Mouse (Mus musculus): ENCODE data around the gene Dnajb4. TPM values are rescaled to one million over a fixed set of nuclear protein-coding genes. Genes with fewer than 3 reads are reported as not detected.

The Dnajb4 gene
- total and polyA plus RNA-seq, 3 experiments: 10.7 to 14.6 TPM; not detected in 1

DNA sequence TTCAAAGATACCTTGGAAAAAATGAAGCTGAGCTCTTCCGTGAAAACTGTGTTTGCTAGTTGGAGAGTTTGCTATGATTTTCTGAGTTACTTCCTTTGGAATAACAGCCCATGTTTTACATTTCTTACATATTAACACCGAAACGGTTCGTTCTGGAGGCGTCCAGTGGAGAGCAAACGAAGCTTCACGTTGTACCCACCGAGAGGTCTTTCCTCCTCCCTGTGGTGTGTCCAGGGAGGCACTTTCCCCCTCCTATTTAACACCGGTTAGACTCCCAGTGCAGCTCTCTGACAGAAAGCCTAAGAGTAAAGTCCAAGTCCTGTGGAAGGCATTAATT is 45.1 kb downstream of the Dnajb4 start:
- Histone ChIP-seq H3K4me1 (ENCODE audit: control insufficient read depth in 1 of 2, insufficient read depth in 2 of 2, low read length in 2 of 2) (peaks cover 0 to 4% of the 10 kb centered on the region in 2 experiments; a peak in 2 of 4 replicates), H3K27me3 (ENCODE audit: control insufficient read depth in 1 of 2, insufficient read depth in 2 of 2, low read length in 2 of 2) (no peaks in the 10 kb centered on the region), H3K9ac (ENCODE audit: control insufficient read depth, low read depth, low read length, poor library complexity, severe bottlenecking) (no peak overlapping the region), H3K4me3 (ENCODE audit: control insufficient read depth in 1 of 2, insufficient read depth in 1 of 2, low read depth in 2 of 2, low read length in 2 of 2) (no peak overlapping the region), H3K36me3 (ENCODE audit: control insufficient read depth in 1 of 2, insufficient read depth in 2 of 2, low read length in 2 of 2) (0 out of 4 replicates have a peak, but pooled peaks cover 0 to under 1% of the 10 kb centered on the region in 2 experiments), H3K27ac (ENCODE audit: control insufficient read depth, low read depth, low read length) (no peak overlapping the region), H3K9me3 (replicated peaks; ENCODE audit: insufficient read depth, low read length) (no peaks in the 10 kb centered on the region), H3K79me2 (ENCODE audit: control insufficient read depth, insufficient read depth, low read length, poor library complexity) (no peaks in the 10 kb centered on the region)
- TF ChIP-seq ZNF384 (IDR thresholded peaks at IDR 0.05; ENCODE audit: low read depth, low read length): no peak
- no peak for DNase-seq (ENCODE audit: low read depth, low spot score)

DNA sequence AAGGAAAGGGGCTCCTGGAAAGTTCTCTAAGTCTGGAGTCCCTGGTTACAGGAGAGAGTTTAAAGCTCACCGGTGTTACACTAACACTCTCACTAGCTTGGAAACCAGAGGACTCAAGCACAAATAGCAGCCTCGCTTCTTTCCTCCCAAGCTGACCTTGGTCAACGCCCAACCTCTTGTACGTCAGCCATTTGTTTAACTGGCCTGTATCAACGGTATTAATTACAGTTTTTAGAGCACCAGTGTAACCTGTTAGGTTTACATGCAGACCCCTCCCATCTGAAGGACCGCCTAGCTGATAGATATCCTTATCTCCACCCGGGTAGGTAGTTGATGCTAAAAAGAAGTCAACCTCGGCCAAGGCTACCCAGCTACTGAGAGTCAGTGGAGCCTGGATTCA is 46.8 kb downstream of the Dnajb4 start:
- Histone ChIP-seq H3K9ac (ENCODE audit: control insufficient read depth, low read depth, low read length, poor library complexity, severe bottlenecking) (no peak overlapping the region), H3K9me3 (replicated peaks; ENCODE audit: insufficient read depth, low read length) (no peaks in the 10 kb centered on the region), H3K36me3 (ENCODE audit: control insufficient read depth in 1 of 2, insufficient read depth in 2 of 2, low read length in 2 of 2) (no peaks in the 10 kb centered on the region), H3K4me1 (ENCODE audit: control insufficient read depth in 1 of 2, insufficient read depth in 2 of 2, low read length in 2 of 2) (peaks cover 0 to 4% of the 10 kb centered on the region in 2 experiments; a peak in 2 of 4 replicates), H3K27ac (ENCODE audit: control insufficient read depth, low read depth, low read length) (no peak overlapping the region), H3K4me3 (ENCODE audit: control insufficient read depth in 1 of 2, insufficient read depth in 1 of 2, low read depth in 2 of 2, low read length in 2 of 2) (no peak overlapping the region), H3K27me3 (ENCODE audit: control insufficient read depth in 1 of 2, insufficient read depth in 2 of 2, low read length in 2 of 2) (no peaks in the 10 kb centered on the region), H3K79me2 (ENCODE audit: control insufficient read depth, insufficient read depth, low read length, poor library complexity) (no peaks in the 10 kb centered on the region)
- TF ChIP-seq ELF1 (IDR thresholded peaks at IDR 0.05; ENCODE audit: low read depth, low read length): no peak
- no peak for TF ChIP-seq MXI1 (IDR thresholded peaks at IDR 0.05; ENCODE audit: low read depth, low read length)
- TF ChIP-seq TCF12 (IDR thresholded peaks at IDR 0.05; ENCODE audit: low read depth, low read length): no peak
- no peak for TF ChIP-seq KAT2A (conservative IDR thresholded peaks at IDR 0.05; ENCODE audit: low read depth, low read length)
- no peak for TF ChIP-seq POLR2A (IDR thresholded peaks at IDR 0.05; ENCODE audit: control insufficient read depth in 1 of 2, insufficient read depth in 1 of 2, low read depth in 1 of 2, low read length in 2 of 2, poor library complexity in 1 of 2)
- TF ChIP-seq SMC3 (IDR thresholded peaks at IDR 0.05; ENCODE audit: low read depth, low read length): no peak
- no peak for TF ChIP-seq EP300 (IDR thresholded peaks at IDR 0.05; ENCODE audit: low read depth in 1 of 2, low read length in 2 of 2)
- no peak for TF ChIP-seq E2F4 (IDR thresholded peaks at IDR 0.05; ENCODE audit: borderline replicate concordance, low read depth, low read length)
- DNase-seq (ENCODE audit: low read depth, low spot score): no peak

DNA sequence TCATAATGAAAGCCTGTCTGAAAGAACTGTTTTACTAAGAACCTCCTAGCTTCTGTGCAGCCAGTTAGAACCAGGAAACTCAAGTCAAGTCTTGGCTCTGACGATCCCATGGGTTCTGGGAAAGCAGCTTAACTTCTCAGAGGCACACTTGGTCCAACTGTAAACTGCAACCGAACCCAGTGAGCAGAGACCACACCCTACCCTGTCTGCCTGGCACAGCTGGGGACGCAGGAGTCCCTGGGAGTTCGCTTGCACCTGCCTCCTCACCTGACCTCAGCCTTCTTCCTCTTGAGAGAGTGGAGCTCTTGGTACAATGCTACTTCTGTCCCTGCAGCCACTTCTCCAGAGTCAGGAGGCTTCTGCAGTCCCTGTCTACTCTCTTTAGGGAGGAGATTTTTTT is 49.5 kb downstream of the Dnajb4 start:
- Histone ChIP-seq H3K27me3 (ENCODE audit: control insufficient read depth in 1 of 2, insufficient read depth in 2 of 2, low read length in 2 of 2) (no peaks in the 10 kb centered on the region), H3K4me3 (ENCODE audit: control insufficient read depth in 1 of 2, insufficient read depth in 1 of 2, low read depth in 2 of 2, low read length in 2 of 2) (no peak overlapping the region), H3K36me3 (ENCODE audit: control insufficient read depth in 1 of 2, insufficient read depth in 2 of 2, low read length in 2 of 2) (no peaks in the 10 kb centered on the region), H3K79me2 (ENCODE audit: control insufficient read depth, insufficient read depth, low read length, poor library complexity) (no peaks in the 10 kb centered on the region), H3K9ac (ENCODE audit: control insufficient read depth, low read depth, low read length, poor library complexity, severe bottlenecking) (no peak overlapping the region), H3K4me1 (ENCODE audit: control insufficient read depth in 1 of 2, insufficient read depth in 2 of 2, low read length in 2 of 2) (peaks cover 0 to 4% of the 10 kb centered on the region in 2 experiments; a peak in 2 of 4 replicates), H3K9me3 (replicated peaks; ENCODE audit: insufficient read depth, low read length) (no peaks in the 10 kb centered on the region), H3K27ac (ENCODE audit: control insufficient read depth, low read depth, low read length) (no peak overlapping the region)
- TF ChIP-seq NELFE (IDR thresholded peaks at IDR 0.05; ENCODE audit: low read depth, low read length) (no peak), TCF12 (IDR thresholded peaks at IDR 0.05; ENCODE audit: low read depth, low read length) (no peak), SIN3A (IDR thresholded peaks at IDR 0.05; ENCODE audit: low read length) (no peak), HCFC1 (IDR thresholded peaks at IDR 0.05; ENCODE audit: low read depth, low read length) (no peak), TAL1 (IDR thresholded peaks at IDR 0.05; ENCODE audit: low read length) (no peak), KAT2A (conservative IDR thresholded peaks at IDR 0.05; ENCODE audit: low read depth, low read length) (no peak), ZC3H11A (IDR thresholded peaks at IDR 0.05; ENCODE audit: low read depth, low read length) (no peak)
- DNase-seq (ENCODE audit: low read depth, low spot score): no peak
